Mouse (Mus musculus): ENCODE measurements at regions not wholly inside any gene's neighbourhood (a gene's known extent, or its start where the extent isn't known, plus 50 kb on each side); places are given as distances from the start of the nearest gene placed in this dataset.

DNA sequence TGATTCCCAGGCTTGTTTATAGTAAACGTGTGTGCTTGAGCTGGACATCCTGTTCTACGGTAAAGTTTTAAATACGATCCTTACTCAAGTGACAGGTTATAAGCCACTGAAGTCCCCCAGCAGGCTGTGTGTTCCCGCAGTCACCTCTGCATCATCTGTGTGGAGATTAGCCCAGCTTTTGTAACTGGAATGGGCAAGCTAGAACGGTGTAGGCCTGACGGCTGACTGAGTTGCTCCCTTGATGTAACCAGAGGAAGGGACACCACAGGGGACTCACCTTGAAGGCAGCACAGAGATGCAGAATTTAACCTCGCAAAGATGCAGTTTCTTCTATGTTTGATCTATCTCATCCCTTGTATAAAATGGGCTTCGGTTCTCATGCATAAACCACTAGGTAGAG, 418.4 kb upstream of the Pou3f3 start:
- no peak for DNase-seq (ENCODE audit: low read depth, low spot score)

DNA sequence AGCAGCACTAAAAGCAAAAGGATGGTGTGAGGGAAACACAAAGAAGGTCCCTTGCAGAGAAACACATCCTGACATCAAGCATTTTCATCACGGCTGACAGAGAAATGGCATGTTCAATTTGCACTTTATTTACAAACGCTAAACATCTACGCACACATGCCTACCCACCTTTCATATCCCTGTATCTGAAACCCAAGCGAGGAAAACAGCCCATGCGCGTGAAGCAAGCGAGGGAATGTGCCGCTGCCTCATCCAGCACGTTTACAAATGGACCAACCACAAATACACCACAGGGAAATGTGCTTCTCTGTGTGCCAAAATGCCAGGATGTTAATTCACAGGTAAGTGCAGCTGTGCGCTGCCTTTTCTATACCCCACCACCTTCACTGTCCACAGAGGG, 399.7 kb upstream of the Pou3f3 start:
- DNase-seq (ENCODE audit: low read depth, low spot score), result no peak

- DNase-seq (ENCODE audit: low read depth, low spot score), result no peak
Observed at GRCm38 (mm10) chr1:42309251-42309650, 386.3 kb upstream of the Pou3f3 start.

DNA sequence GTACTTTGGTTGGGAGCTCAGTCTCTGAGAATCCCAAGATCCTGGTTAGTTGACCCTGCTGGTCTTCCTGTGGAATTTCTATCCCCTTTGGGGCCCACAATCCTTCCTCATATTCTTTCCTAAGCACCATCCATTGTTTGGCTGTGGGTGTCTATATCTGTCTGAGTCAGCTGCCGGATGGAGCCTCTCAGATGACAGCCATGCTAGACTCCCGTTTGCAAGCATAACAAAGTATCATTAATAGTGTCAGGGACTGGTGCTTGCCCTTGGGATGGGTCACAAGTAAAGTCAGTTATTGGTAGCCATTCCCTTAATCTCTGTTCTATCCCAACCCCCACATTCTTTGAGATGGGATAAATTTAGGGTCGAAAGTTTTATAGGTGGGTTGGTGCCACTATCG, 382.1 kb upstream of the Pou3f3 start:
- no peak for DNase-seq (ENCODE audit: low read depth, low spot score)

- no peak for DNase-seq (ENCODE audit: low read depth, low spot score)
Observed at GRCm38 (mm10) chr1:42351884-42352283, 343.7 kb upstream of the Pou3f3 start.

DNA sequence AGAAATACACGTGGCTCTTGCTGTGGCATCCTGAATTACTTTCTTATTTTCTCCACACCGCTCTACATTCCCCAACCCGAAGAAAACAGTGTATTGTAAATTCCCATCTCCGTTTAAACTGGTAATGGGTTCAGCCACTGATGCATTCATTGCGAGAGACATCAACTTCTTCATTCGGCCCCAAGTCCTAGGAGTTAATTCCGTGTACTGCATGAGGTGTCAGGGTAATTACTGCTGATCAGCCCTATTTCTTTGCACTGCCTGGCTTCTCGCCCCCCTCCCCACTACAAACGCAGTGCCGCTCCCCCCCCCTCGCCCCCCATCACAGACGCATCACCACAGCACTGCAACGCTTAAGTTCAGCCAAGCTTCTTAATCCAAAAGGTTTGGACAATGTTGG, 343.2 kb upstream of the Pou3f3 start:
- no peak for DNase-seq (ENCODE audit: low read depth, low spot score)

- DNase-seq (ENCODE audit: low read depth, low spot score), result no peak
Observed at GRCm38 (mm10) chr1:42353096-42353495, 342.5 kb upstream of the Pou3f3 start.

- no peak for DNase-seq (ENCODE audit: low read depth, low spot score)
Observed at GRCm38 (mm10) chr1:42354020-42354419, 341.5 kb upstream of the Pou3f3 start.

- DNase-seq (ENCODE audit: low read depth, low spot score), result no peak
Observed at GRCm38 (mm10) chr1:42362438-42362837, 333.1 kb upstream of the Pou3f3 start.

GRCm38 (mm10) chr1:42365648-42366324, 329.8 kb upstream of the Pou3f3 start:
- no peak for DNase-seq (ENCODE audit: low read depth, low spot score)

DNA sequence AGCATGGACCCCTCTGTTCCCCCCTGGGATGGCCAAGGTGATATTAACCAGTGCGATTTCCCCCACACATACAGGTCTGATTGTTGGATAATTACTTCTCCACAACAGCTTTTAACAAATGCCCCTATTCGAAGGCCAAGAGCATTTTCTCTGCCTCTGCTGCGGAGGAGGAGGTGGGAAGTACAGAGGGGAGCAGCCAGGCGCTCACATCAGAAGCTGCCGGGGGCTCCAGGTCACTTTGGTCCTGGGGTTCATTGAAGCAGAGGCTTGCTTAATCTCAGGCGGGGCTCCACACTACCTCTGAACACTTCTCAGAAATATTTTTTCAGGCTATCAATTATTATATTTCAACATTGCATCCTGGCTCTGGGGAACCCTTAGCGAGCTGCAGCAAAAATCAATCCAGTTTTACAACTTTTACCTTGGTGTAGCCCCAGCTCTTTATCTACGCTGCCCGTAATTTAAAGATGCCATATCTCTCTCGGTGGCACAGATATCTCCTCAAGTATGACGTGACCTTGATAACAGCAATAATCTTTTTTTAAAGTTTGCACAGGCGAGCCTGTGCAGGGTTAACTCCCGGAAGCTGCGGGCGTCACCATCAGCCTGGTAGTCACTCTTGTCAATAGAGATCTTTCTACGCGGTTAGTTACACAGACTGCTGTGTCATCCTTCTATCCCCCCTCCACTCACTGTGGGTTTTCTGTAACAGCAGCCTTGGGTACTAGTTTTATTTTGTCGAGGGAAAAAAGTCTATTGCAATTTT, 307.5 kb upstream of the Pou3f3 start:
- no peak for DNase-seq (ENCODE audit: low read depth, low spot score)

DNA sequence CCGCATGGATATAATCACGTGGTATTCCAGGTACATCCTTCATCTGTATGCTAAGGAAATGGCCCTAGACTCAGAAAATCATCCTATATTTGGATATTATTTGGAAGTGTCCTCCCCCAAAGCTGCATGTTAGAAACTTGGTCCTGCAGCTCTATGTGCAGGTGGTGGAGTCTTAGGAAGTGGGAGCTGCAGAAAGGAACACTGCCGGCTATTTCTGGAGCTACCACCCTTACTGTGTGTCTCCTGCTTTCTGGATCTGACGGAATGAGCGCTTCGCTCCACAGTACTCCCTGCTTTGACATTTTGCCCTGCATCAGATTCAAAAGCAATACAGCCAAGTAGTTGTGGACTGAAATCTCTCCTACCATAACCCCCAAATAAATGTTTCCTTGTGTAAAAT, 306.8 kb upstream of the Pou3f3 start:
- DNase-seq (ENCODE audit: low read depth, low spot score), result no peak

GRCm38 (mm10) chr1:42395651-42396260, 299.8 kb upstream of the Pou3f3 start:
- DNase-seq (ENCODE audit: low read depth, low spot score), result no peak

GRCm38 (mm10) chr1:42398461-42399154, 297.0 kb upstream of the Pou3f3 start:
- DNase-seq (ENCODE audit: low read depth, low spot score), result no peak

DNA sequence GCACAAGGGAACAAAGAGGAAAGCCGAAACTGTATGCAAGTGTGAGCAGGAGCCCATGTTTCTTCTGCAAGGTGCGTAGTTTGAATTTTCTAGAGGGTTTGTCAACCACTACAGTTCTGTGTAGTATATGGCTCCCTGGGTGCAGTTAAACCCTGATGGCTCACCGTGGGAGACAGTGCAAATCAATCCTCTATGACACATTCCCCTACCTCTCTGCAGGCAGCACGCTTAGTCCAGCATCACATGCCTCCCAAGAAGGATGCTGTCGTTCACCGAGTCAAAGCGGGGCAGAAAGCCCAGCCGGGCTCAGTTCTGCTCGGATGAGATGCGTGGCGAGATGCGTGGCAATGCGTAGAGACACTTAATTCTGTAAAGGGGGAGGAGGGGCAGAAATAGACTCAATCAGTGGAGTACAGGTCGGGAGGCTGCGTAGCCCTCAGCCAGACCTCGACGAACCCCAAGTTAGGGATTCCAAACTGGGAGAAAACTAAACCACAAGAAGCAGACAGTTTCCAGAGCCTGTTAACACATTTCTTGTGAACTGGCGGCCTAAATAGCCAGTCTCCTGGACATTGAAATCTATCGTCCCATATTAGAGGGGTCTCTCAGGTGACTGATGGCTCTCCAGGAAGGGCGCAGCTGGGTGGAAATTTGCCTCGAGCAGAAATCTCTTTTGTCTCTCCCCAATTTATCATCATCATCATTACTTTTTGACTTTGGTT, 279.6 kb upstream of the Pou3f3 start:
- no peak for DNase-seq (ENCODE audit: low read depth, low spot score)

- DNase-seq (ENCODE audit: low read depth, low spot score), result no peak
Observed at GRCm38 (mm10) chr1:42416539-42417218, 278.9 kb upstream of the Pou3f3 start.

- no peak for DNase-seq (ENCODE audit: low read depth, low spot score)
Observed at GRCm38 (mm10) chr1:42417815-42418214, 277.8 kb upstream of the Pou3f3 start.

- no peak for DNase-seq (ENCODE audit: low read depth, low spot score)
Observed at GRCm38 (mm10) chr1:42418233-42418632, 277.3 kb upstream of the Pou3f3 start.

DNA sequence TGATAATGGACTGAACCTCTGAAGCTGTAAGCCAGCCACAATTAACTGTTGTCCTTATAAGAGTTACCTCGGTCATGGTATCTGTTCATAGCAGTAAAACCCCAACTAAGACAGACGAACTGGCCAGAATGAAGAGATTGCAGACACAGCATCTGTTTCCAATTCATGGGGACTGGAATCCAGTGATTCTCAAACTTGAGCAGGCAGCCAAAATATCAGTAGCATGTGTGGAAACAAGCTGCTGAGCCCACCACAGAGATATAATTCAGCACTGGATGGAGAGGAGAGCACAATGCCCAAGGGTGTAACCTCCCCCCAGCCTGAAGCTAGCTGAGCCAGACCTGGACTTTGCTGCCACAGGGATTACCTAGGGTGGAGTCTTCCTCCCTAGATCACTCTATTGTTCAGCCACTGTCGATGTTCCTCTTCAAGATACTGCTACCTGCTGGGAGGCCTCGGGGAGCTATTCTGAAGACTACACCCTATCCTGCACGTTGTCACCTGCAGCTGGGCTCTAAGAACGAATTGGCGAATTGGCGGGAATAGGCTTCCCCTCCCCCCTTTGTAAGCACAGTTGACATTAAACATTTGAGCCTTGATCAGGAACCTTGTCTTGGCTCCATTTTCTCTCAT, 259.1 kb upstream of the Pou3f3 start:
- no peak for DNase-seq (ENCODE audit: low read depth, low spot score)

DNA sequence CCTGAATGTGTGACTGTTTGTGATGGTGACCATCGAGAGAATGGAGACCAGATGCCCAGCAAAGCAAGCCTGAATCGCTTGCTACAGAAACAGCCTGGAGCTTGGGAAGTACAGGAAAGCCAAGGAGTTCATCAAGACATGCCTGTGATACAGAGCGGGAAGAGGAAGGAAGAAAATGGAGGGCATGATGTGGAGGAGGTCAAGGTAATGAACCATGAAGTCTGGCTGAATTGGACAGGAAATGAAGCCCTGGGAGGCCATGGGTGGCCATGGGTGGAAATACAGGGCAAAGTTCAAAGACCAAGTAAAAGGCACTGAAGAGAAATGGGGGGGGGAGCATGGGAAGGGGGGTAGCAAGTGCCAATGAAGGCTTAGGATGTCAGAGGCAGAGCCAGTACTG, 227.2 kb upstream of the Pou3f3 start:
- DNase-seq (ENCODE audit: low read depth, low spot score), result no peak
